ENCODE assay signal across 8 mouse cellular contexts in the genomic region with DNA sequence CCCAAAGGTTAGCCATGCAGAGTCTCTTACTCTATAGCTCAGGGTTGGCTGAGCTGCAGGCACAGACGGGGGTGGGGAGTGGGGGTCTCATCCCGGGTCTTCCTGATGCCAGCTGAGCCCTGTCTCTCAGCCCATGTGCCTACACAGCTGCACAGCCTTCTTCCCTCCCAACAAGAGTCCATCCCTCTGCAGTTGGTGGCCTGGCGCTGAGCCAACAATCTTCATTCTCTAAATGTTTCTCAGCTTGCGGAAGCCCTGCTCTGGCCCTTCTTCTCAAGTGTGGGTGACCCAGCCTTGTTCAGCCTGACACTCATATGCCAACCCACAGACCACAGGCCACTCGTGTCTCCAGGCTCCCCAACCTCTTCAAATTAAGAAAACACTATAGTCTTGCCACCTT.
DNase-seq lines count a peak whose midpoint lies in the region; ATAC-seq lines count a peak whose summit lies in the region.

No protein-coding gene starts in this region.

- H3K36me3 ChIP-seq in intestine, embryonic 14.5 days (ENCODE audit: control insufficient read depth, insufficient read depth, low read length): no peaks in the 10 kb centered on the region

- 35% methylated on average over 5 of the region's 5 CpGs for WGBS in intestine, embryonic 14.5 days

- ATAC-seq in intestine, embryonic 14.5 days (replicated peaks; ENCODE audit: low FRiP score, low TSS enrichment, low read depth): peak; percentile 61; the same call in 1 of the 2 replicates

- no peak overlapping the region for H3K27ac ChIP-seq in intestine, embryonic 14.5 days (ENCODE audit: low read depth)

- no peaks in the 10 kb centered on the region for H3K27me3 ChIP-seq in intestine, embryonic 14.5 days (replicated peaks; ENCODE audit: control insufficient read depth, insufficient read depth, low read length)

- no peak overlapping the region for H3K4me2 ChIP-seq in intestine, embryonic 14.5 days (ENCODE audit: low read length)

- H3K9me3 ChIP-seq in intestine, embryonic 14.5 days (ENCODE audit: control insufficient read depth, low read length): no peaks in the 10 kb centered on the region

- peaks cover 21% of the 10 kb centered on the region for H3K4me1 ChIP-seq in intestine, embryonic 14.5 days (replicated peaks; ENCODE audit: control insufficient read depth, insufficient read depth, low read length)

- peak; percentile 78 to 82 for DNase-seq in cerebellum, postnatal 10 days
- DNase-seq in cerebellum, adult 9-11 months: no peak
- peak; percentile 71 for DNase-seq in right cerebral cortex, postnatal 14 days
- DNase-seq in right cerebral cortex, postnatal 36 days (ENCODE audit: low spot score in 2 of 2): no peak
- peak; percentile 77 for DNase-seq in intestine, embryonic 14.5 days (ENCODE audit: low spot score)
- DNase-seq in lung, postnatal 10 days: peak; percentile 84
- no peak for DNase-seq in layer of hippocampus, postnatal 25 days (ENCODE audit: extremely low spot score in 1 of 2, low spot score in 1 of 2)
- no peak for DNase-seq in thymus, postnatal 36 days

- no peak overlapping the region for H3K9ac ChIP-seq in intestine, embryonic 14.5 days (ENCODE audit: low read length)

- no peak overlapping the region for H3K4me3 ChIP-seq in intestine, embryonic 14.5 days (ENCODE audit: low read depth, low read length)

Comparison
In these comparisons a context has a peak if more than half of its experiments do, and no peak if none do; other contexts are left out.
1. DNase-seq: peak in cerebellum, postnatal 10 days (2 of 2), right cerebral cortex, postnatal 14 days (single experiment), intestine, embryonic 14.5 days (single experiment) and lung, postnatal 10 days (single experiment); none in cerebellum, adult 9-11 months (single experiment), right cerebral cortex, postnatal 36 days (0 of 2), layer of hippocampus, postnatal 25 days (0 of 2) and thymus, postnatal 36 days (0 of 2).